Mouse (Mus musculus): ENCODE results near the gene Tet3. TPM values are rescaled to one million over a fixed set of nuclear protein-coding genes. Genes with fewer than 3 reads are reported as not detected.

Tet3 gene
- polyA plus RNA-seq, 1 experiment from 2014 or later, result 75.4 TPM

GRCm38 (mm10) chr6:83435174-83435573, 23.7 kb downstream of the Tet3 start:
- no peak for ATAC-seq (ENCODE audit: low FRiP score)
- Histone ChIP-seq H3K9me3 (no peaks in the 10 kb centered on the region), H3K36me3 (peaks cover 10% of the 10 kb centered on the region; the same call in 1 of the 2 replicates), H3K9ac (peak overlapping the region; percentile 51), H3K4me2 (0 out of 2 replicates have a peak overlapping the region, but pooled peaks have one; percentile 4), H3K27me3 (no peaks in the 10 kb centered on the region), H3K27ac (peak overlapping the region; percentile 69), H3K4me1 (replicated peaks) (peaks cover 89% of the 10 kb centered on the region), H3K4me3 (no peak overlapping the region)
- WGBS, result 28% methylated on average over 5 of the region's 5 CpGs

- 0 out of 2 replicates have a peak overlapping the region, but pooled peaks have one; percentile 29 for H3K9ac ChIP-seq
- no peak for ATAC-seq (ENCODE audit: low FRiP score)
- H3K27me3 ChIP-seq, result no peaks in the 10 kb centered on the region
- H3K36me3 ChIP-seq, result peaks cover 14% of the 10 kb centered on the region; the same call in 1 of the 2 replicates
- WGBS, result 76% methylated on average over 4 of the region's 4 CpGs
- no peak overlapping the region for H3K4me2 ChIP-seq
- H3K27ac ChIP-seq, result no peak overlapping the region
- H3K4me1 ChIP-seq (replicated peaks), result peaks cover 88% of the 10 kb centered on the region
- H3K9me3 ChIP-seq, result no peaks in the 10 kb centered on the region
- H3K4me3 ChIP-seq, result no peak overlapping the region
Measured at GRCm38 (mm10) chr6:83433546-83433945, 25.3 kb downstream of the Tet3 start.

GRCm38 (mm10) chr6:83432966-83433365, 25.9 kb downstream of the Tet3 start:
- no peaks in the 10 kb centered on the region for H3K9me3 ChIP-seq
- no peaks in the 10 kb centered on the region for H3K27me3 ChIP-seq
- peak overlapping the region; percentile 35; the same call in 1 of the 2 replicates for H3K27ac ChIP-seq
- 89% methylated on average over 7 of the region's 7 CpGs for WGBS
- peaks cover 88% of the 10 kb centered on the region for H3K4me1 ChIP-seq (replicated peaks)
- H3K36me3 ChIP-seq, result peaks cover 14% of the 10 kb centered on the region; the same call in 1 of the 2 replicates
- ATAC-seq (ENCODE audit: low FRiP score), result no peak
- no peak overlapping the region for H3K9ac ChIP-seq
- H3K4me2 ChIP-seq, result no peak overlapping the region
- no peak overlapping the region for H3K4me3 ChIP-seq

GRCm38 (mm10) chr6:83427968-83428731, 30.7 kb downstream of the Tet3 start:
- Histone ChIP-seq H3K9ac (peak overlapping the region; percentile 58), H3K4me2 (no peak overlapping the region)

GRCm38 (mm10) chr6:83427512-83427911, 31.4 kb downstream of the Tet3 start:
- H3K4me3 ChIP-seq, result no peak overlapping the region
- peaks cover 16% of the 10 kb centered on the region for H3K36me3 ChIP-seq
- H3K27ac ChIP-seq, result peak overlapping the region; percentile 85
- H3K4me1 ChIP-seq (replicated peaks), result peaks cover 84% of the 10 kb centered on the region
- no peak overlapping the region for H3K4me2 ChIP-seq
- H3K9me3 ChIP-seq, result no peaks in the 10 kb centered on the region
- ATAC-seq (ENCODE audit: low FRiP score), result peak; percentile 6; the same call in 1 of the 2 replicates
- WGBS, result 36% methylated on average over 6 of the region's 6 CpGs
- no peaks in the 10 kb centered on the region for H3K27me3 ChIP-seq
- H3K9ac ChIP-seq, result peak overlapping the region; percentile 58; the same call in 1 of the 2 replicates

More at GRCm38 (mm10) chr6:83427968-83428731, 30.7 kb downstream of the Tet3 start:
- Histone ChIP-seq H3K36me3 (peaks cover 12% of the 10 kb centered on the region; the same call in 1 of the 2 replicates), H3K27me3 (no peaks in the 10 kb centered on the region), H3K4me1 (replicated peaks) (peaks cover 84% of the 10 kb centered on the region), H3K9me3 (no peaks in the 10 kb centered on the region), H3K27ac (peak overlapping the region; percentile 85), H3K4me3 (no peak overlapping the region)
- WGBS, result 30% methylated on average over 5 of the region's 5 CpGs
- peak; percentile 60 for ATAC-seq (ENCODE audit: low FRiP score)

GRCm38 (mm10) chr6:83426576-83426975, 32.3 kb downstream of the Tet3 start:
- no peak overlapping the region for H3K4me2 ChIP-seq
- H3K9me3 ChIP-seq, result no peaks in the 10 kb centered on the region
- H3K9ac ChIP-seq, result peak overlapping the region; percentile 14; the same call in 1 of the 2 replicates
- peak overlapping the region; percentile 85; the same call in 1 of the 2 replicates for H3K27ac ChIP-seq
- peaks cover 84% of the 10 kb centered on the region for H3K4me1 ChIP-seq (replicated peaks)
- no peak for ATAC-seq (ENCODE audit: low FRiP score)
- no peaks in the 10 kb centered on the region for H3K27me3 ChIP-seq
- no peak overlapping the region for H3K4me3 ChIP-seq
- H3K36me3 ChIP-seq, result peaks cover 16% of the 10 kb centered on the region
- 97% methylated on average over 3 of the region's 3 CpGs for WGBS

- no peak for ATAC-seq (ENCODE audit: low FRiP score)
- Histone ChIP-seq H3K4me2 (no peak overlapping the region), H3K9ac (no peak overlapping the region), H3K9me3 (no peaks in the 10 kb centered on the region), H3K27ac (peak overlapping the region; percentile 19; the same call in 1 of the 2 replicates), H3K27me3 (no peaks in the 10 kb centered on the region), H3K4me3 (no peak overlapping the region), H3K36me3 (peaks cover 12% of the 10 kb centered on the region), H3K4me1 (replicated peaks) (peaks cover 85% of the 10 kb centered on the region)
- 79% methylated on average over 4 of the region's 4 CpGs for WGBS
Measured at GRCm38 (mm10) chr6:83424053-83424404, 34.9 kb downstream of the Tet3 start.

GRCm38 (mm10) chr6:83423400-83424052, 35.4 kb downstream of the Tet3 start:
- no peak overlapping the region for H3K9ac ChIP-seq
- no peaks in the 10 kb centered on the region for H3K27me3 ChIP-seq
- H3K4me1 ChIP-seq (replicated peaks), result peaks cover 85% of the 10 kb centered on the region
- 0 out of 2 replicates have a peak overlapping the region, but pooled peaks have one; percentile 23 for H3K27ac ChIP-seq
- H3K4me3 ChIP-seq, result no peak overlapping the region
- WGBS, result 42% methylated on average over 8 of the region's 8 CpGs
- no peaks in the 10 kb centered on the region for H3K9me3 ChIP-seq
- H3K4me2 ChIP-seq, result no peak overlapping the region
- peaks cover 12% of the 10 kb centered on the region for H3K36me3 ChIP-seq
- no peak for ATAC-seq (ENCODE audit: low FRiP score)

GRCm38 (mm10) chr6:83421866-83422649, 36.8 kb downstream of the Tet3 start:
- Histone ChIP-seq H3K36me3 (peaks cover 12% of the 10 kb centered on the region), H3K27ac (peak overlapping the region; percentile 48; the same call in 1 of the 2 replicates), H3K4me3 (no peak overlapping the region), H3K4me2 (no peak overlapping the region), H3K9ac (peak overlapping the region; percentile 43; the same call in 1 of the 2 replicates), H3K9me3 (no peaks in the 10 kb centered on the region), H3K27me3 (no peaks in the 10 kb centered on the region), H3K4me1 (replicated peaks) (peaks cover 85% of the 10 kb centered on the region)
- WGBS, result 17% methylated on average over 11 of the region's 11 CpGs
- no peak for ATAC-seq (ENCODE audit: low FRiP score)

GRCm38 (mm10) chr6:83419516-83419915, 39.4 kb downstream of the Tet3 start:
- H3K27me3 ChIP-seq, result no peaks in the 10 kb centered on the region
- no peak overlapping the region for H3K4me2 ChIP-seq
- peaks cover 93% of the 10 kb centered on the region for H3K4me1 ChIP-seq (replicated peaks)
- H3K27ac ChIP-seq, result no peak overlapping the region
- peaks cover 4% of the 10 kb centered on the region for H3K36me3 ChIP-seq
- 95% methylated on average over 3 of the region's 3 CpGs for WGBS
- ATAC-seq (ENCODE audit: low FRiP score), result no peak
- H3K4me3 ChIP-seq, result no peak overlapping the region
- no peaks in the 10 kb centered on the region for H3K9me3 ChIP-seq
- H3K9ac ChIP-seq, result no peak overlapping the region

- no peaks in the 10 kb centered on the region; the same call in 1 of the 2 replicates for H3K36me3 ChIP-seq
- no peak overlapping the region for H3K4me2 ChIP-seq
- peaks cover 94% of the 10 kb centered on the region for H3K4me1 ChIP-seq (replicated peaks)
- no peak for ATAC-seq (ENCODE audit: low FRiP score)
- no peaks in the 10 kb centered on the region for H3K27me3 ChIP-seq
- 67% methylated on average over 3 of the region's 3 CpGs for WGBS
- no peaks in the 10 kb centered on the region for H3K9me3 ChIP-seq
- H3K9ac ChIP-seq, result no peak overlapping the region
- no peak overlapping the region for H3K4me3 ChIP-seq
- peak overlapping the region; percentile 42 for H3K27ac ChIP-seq
Measured at GRCm38 (mm10) chr6:83417531-83417930, 41.4 kb downstream of the Tet3 start.

- no peak overlapping the region for H3K4me2 ChIP-seq
- H3K9me3 ChIP-seq, result no peaks in the 10 kb centered on the region
- H3K4me3 ChIP-seq, result no peak overlapping the region
- no peaks in the 10 kb centered on the region; the same call in 1 of the 2 replicates for H3K36me3 ChIP-seq
- H3K4me1 ChIP-seq (replicated peaks), result peaks cover 94% of the 10 kb centered on the region
- no peaks in the 10 kb centered on the region for H3K27me3 ChIP-seq
- no peak for ATAC-seq (ENCODE audit: low FRiP score)
- H3K27ac ChIP-seq, result peak overlapping the region; percentile 42
- 88% methylated on average over 2 of the region's 2 CpGs for WGBS
- H3K9ac ChIP-seq, result no peak overlapping the region
Measured at GRCm38 (mm10) chr6:83417104-83417502, 41.8 kb downstream of the Tet3 start.
